Mouse (Mus musculus): ENCODE data around the gene Fam126b.
"Not testable (repeated sequence)": the region's sequence is repeated elsewhere in the genome, so short reads cannot be mapped to it uniquely, and the experiment has no call there.

Fam126b gene

DNA sequence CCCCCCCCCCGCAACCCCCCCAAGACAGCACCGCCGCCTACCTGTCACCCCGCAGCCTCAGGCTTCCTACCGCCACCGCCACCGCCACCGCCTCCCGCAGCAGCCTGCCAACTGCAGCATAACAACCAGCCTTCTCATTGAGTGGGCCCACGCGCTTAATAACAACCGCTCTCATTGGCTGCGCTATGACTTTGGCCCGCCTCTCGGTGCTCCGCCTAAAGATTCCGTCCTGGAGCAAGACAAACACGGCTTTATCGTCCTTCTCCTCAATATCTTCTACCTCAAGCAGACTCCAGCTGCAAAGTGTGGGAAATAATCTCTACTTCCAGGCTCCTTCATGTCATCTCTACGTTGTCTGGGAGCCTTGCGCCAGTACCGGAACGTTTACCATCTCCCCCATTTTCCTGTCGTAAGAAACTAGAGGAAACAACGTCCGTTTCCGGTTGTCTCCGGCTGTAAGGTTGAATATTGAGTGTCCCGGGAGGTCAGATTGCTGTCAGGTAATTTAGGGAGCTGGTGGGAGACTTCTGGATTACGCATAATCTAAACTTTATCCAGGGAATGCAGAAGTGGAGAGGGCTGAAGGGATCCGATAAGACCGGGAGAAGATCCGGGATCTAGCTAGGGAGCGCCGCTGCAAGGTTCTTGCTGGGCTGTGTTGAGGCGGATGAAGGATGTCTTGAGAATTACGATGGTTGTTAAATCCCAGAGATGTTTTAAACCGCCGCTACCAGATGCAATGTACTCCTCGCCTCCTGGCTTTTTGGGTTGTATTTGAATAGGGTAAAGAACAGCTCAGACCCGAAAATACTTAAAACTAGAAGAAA lies at the start of gene Fam126b, which contains the start of gene Ndufb3:
TSS of gene Fam126b (minus strand) at position 153 of the 827 bp plus-strand sequence.
TSS of gene Ndufb3 (plus strand) at position 214 of the 827 bp plus-strand sequence.
- peak; percentile 94 to 95 for DNase-seq

GRCm38 (mm10) chr1:58628847-58629246 lies 42.7 kb upstream of the Fam126b start:
- DNase-seq = not testable (repeated sequence)

DNA sequence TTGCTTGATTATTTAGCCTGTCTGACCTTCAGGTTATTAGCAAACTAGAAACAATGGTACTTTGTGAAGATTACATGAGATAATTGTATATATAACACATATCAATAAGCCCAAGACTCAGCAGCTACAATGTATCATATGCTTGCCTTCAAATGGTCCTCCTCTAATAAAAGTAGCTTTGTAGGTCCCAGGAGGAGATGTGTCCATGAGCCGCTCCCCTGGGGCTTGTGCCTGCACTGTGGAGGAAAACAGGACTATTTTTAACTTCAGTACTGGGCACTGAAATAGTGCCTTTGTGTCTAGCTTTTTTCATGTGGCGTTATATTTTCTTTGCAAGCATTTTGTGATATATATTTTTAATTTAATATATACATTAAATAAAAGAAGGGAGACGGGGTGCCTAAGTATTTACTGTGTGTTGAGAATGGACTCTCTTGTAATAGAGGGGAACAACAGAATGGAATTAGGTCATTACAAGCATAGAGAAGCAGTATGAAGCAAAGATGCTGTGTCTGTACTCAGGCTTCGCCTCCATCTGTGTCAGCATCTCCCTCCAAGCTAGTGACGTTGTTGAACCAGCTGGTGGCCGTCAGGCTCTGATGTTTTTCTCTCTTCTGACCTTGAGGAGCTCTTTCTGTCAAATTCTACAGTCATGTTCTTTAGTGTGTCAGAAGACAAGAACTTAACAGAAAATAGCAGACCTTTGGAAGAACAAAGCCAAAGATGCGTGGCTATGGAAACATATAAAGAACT lies 36.0 kb upstream of the Fam126b start:
- DNase-seq = peak; percentile 38 to 40

GRCm38 (mm10) chr1:58621251-58621650 lies 35.1 kb upstream of the Fam126b start:
- DNase-seq = no peak

DNA sequence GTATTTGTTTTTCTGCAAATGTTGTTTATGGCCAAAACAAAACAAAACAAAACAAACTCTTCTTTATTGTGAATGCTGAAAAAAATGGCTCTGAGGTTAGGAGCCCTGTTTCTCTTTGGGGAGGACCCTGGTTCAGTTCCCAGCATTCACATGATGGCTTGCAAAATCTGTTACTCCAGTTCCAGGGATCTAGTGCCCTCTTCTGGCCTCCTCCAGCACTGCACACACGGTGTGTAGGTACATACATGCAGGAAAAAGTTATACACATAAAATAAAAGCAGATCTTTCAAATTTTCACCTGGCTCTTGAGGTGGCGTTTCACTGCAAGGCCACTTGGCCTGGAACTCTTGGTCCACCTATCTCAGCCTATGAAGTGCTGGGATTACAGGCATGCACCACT lies 32.6 kb upstream of the Fam126b start:
- DNase-seq = peak; percentile 20 to 30

DNA sequence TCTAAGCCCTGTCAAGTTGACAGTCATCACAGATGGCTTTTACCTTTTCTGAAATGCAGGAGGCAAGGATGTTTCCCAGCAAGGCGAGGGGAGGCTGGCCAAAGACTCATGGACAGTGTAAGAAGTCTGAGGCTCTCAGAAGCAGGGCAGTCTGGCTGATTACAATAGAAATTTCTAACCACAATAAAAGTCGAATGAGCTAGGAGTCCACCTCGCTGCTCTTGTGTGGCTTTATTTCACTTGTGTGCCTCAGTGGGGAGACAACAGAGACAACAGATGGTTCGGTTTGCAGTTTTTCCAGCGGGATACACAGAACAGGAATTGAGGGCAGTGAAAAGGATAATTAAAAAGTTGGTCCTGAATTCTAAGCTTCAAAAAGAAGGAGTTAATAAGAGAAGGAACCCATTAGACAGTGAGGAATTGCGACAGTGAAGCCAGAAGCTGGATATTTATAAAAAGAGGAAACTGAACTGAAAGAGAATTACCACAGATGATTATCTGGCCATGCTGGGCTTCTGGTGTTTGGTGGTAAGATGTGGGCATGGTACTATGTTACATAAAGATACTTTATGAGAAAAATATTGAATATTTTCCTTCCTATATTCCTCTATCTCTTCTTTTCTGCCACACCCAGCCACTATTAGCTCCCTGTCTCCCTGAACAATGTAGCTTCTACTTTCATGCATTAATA lies 32.0 kb upstream of the Fam126b start:
- no peak for DNase-seq

- no peak for DNase-seq
These were observed 31.0 kb upstream of the Fam126b start for GRCm38 (mm10) chr1:58617076-58617475.

DNA sequence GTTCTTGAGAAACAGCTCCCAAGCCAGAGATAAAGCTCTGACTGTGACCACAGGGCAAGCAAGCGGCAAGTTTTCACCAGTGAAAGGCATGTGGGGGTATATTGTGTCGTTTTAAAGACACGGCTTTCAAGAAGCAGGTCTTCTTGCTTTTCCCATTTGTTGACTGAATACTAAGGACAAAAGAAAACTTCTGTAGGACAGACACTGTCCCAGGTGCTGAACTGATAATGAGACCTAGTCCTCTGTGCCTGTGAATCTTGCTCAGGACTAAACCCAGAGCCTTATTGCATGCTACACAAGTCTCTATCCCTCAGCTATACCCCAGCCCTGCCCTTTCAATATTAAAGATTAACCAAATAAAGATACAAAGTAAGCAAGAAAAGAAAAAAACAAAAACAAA lies 30.1 kb upstream of the Fam126b start:
- DNase-seq = no peak

DNA sequence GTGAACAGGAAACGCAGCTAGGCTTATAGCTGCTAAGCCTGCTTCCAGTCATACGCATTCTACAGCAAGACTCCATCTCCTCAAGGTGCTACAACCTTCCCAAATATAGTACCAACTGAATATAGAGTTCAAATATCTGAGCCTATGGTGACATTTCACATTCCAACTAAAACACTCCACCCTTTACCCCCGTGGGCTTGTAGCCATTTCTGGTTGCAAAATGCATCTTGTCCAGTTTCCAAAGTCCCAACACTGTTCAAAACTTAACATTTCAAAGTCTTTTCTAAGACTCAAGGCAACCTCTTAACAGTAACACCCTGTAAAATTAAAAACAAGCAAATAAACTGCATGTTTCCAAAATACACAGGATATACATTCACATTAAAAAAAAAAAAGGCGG lies 29.0 kb upstream of the Fam126b start:
- no peak for DNase-seq

- DNase-seq = no peak
These were observed 28.3 kb upstream of the Fam126b start for GRCm38 (mm10) chr1:58614424-58614823.

DNA sequence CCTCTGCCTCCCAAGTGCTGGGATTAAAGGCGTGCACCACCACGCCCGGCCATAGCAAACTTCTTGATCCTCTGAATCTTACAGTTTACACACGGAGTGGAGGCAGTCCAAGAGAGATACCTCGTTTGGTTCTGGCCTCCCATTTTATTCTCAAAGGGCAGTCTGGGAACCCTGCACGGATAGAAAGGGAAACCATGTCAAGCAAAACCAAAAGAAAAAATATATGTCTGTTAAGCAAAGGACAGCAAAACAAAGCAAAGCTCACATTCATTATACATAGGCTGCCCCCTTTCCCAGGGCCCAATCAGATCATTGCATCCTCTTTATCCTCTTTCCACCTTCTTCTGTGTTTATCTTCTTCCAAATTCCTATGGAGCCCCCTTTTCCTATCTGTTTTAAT lies 27.7 kb upstream of the Fam126b start:
- peak in 1 of 2 experiments; percentile 29 for DNase-seq

GRCm38 (mm10) chr1:58610611-58611010 lies 24.5 kb upstream of the Fam126b start:
- no peak for DNase-seq

GRCm38 (mm10) chr1:58610166-58610565 lies 24.0 kb upstream of the Fam126b start:
- no peak for DNase-seq

DNA sequence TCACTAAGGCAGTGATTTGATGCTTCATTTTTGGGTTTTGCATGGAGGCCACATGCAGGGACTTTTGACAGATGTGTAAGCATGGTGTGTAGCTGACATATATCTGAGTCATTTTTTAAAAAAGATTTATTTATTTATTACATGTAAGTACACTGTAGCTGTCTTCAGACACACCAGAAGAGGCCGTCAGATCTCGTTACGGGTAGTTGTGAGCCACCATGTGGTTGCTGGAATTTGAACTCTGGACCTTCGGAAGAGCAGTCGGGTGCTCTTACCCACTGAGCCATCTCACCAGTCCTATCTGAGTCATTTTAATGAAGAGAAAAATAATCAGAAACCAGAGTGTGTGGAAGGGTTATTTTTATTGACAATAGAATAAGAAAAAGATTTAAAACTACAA lies 23.5 kb upstream of the Fam126b start:
- not testable (repeated sequence) for DNase-seq

DNA sequence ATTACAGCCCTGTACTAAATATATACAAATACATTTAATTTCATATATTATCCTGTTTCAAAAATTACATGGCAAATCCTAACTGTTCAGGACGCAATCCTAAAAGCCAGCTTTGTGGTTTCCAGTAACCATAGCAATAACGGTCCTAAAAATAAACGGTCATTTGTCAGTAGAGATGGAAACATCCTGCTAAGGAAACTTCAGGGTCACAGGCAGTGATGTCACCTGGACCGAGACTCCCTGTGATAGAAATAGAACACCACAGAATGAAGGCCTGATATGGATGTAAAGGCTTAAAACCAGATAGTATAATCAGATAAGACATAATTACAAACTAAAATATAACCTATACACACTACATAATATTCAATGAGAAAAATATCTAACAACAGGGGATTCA lies 17.6 kb upstream of the Fam126b start:
- DNase-seq = no peak

DNA sequence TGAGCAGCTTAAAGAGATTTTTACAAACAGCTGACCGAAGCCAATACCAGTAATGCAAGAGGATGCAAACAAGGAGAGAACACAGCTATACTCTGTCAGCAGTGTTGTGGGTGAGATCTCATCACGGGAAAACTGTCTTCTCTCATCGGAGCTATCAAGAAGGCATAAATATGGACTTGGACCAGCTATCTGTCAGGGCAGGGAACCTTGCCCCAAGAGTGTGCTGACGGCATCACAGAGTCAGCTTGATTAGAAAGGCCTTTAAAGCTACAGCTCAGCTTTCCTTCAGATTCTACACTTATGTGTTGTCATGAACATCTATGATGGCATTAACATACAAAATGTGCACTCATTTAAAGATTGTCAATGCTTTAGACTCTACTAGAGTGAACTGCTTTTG lies 16.6 kb upstream of the Fam126b start:
- DNase-seq = no peak

DNA sequence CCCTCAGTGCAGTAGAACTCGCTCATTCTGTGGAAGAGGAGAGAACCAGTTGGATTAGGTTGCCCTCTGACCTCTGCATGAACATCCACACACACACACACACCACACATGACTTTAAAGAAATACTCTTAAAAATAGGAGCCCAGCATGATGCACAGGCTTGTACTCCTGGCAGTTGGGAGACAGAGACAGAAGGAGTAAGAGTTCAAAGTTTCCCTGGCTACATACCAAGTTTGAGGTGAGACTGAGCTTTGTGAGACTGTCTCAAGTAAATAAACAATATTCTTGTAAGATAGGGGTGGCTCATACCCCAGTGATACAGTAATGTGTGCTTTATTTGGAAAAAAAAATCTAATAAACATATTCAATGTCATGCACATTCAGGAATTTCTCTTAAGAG lies 1.4 kb upstream of the Fam126b start:
- no peak for DNase-seq

GRCm38 (mm10) chr1:58585373-58586170 lies 551 bp downstream of the Fam126b start:
- no peak for DNase-seq

- peak; percentile 8 to 42 for DNase-seq
These were observed 1.9 kb downstream of the Fam126b start for GRCm38 (mm10) chr1:58584271-58584670.

- no peak for DNase-seq
These were observed 3.5 kb downstream of the Fam126b start for GRCm38 (mm10) chr1:58582611-58583010.

- peak; percentile 37 to 55 for DNase-seq
These were observed 6.9 kb downstream of the Fam126b start for GRCm38 (mm10) chr1:58579179-58579578.

GRCm38 (mm10) chr1:58570437-58570836 lies 15.7 kb downstream of the Fam126b start:
- DNase-seq = no peak

Measured in cerebellum, postnatal 10 days (tissue).